Mouse (Mus musculus) limb, embryonic 12.5 days (tissue): ENCODE measurements at regions not wholly inside any gene's neighbourhood (a gene's known extent, or its start where the extent isn't known, plus 50 kb on each side); places are given as distances from the start of the nearest gene placed in this dataset.

Source experiments
- ATAC-seq: fragments of 200-750 bp; cut with Nextera tagmentation; 2 replicates; pipeline ENCODE4 v1.8.0; 2017; ENCODE audit warnings: low read depth, moderate TSS enrichment; ENCODE audit not compliant: insufficient number of reproducible peaks, insufficient read depth, low FRiP score, low TSS enrichment
- H3K27ac ChIP-seq: fragments of 300-500 bp; sonication (generic); 2 replicates; pipeline ENCODE4 v1.5.1; 2016; ENCODE audit warnings: mild to moderate bottlenecking, moderate library complexity
- H3K27me3 ChIP-seq: fragments of 300-500 bp; sonication (generic); 2 replicates; pipeline ENCODE4 v1.6.1; 2016; ENCODE audit warnings: mild to moderate bottlenecking, moderate library complexity
- H3K36me3 ChIP-seq: fragments of 300-500 bp; sonication (generic); 2 replicates; pipeline ENCODE4 v1.6.1; 2016; ENCODE audit warnings: mild to moderate bottlenecking, moderate library complexity
- H3K4me1 ChIP-seq: fragments of 300-500 bp; sonication (generic); replicated peaks from 2 replicates; pipeline ENCODE4 v1.6.1; 2016
- H3K4me2 ChIP-seq: fragments of 300-500 bp; sonication (generic); 2 replicates; pipeline ENCODE4 v1.6.1; 2016; ENCODE audit warnings: mild to moderate bottlenecking, moderate library complexity
- H3K4me3 ChIP-seq: fragments of 300-500 bp; sonication (generic); replicated peaks from 2 replicates; pipeline ENCODE4 v1.5.1; 2016; ENCODE audit warnings: mild to moderate bottlenecking
- H3K9ac ChIP-seq: fragments of 300-500 bp; sonication (generic); replicated peaks from 2 replicates; pipeline ENCODE4 v1.6.1; 2016; ENCODE audit warnings: mild to moderate bottlenecking, moderate library complexity
- H3K9me3 ChIP-seq: fragments of 300-500 bp; sonication (generic); 2 replicates; pipeline ENCODE4 v1.6.1; 2016; ENCODE audit warnings: mild to moderate bottlenecking, moderate library complexity
- WGBS: fragments of 180-500 bp; shearing (Covaris S2); methylation state at CpG from one replicate; pipeline ENCODE4 v1.1.7; 2016; 5-methylcytosine and 5-hydroxymethylcytosine counted together

DNA sequence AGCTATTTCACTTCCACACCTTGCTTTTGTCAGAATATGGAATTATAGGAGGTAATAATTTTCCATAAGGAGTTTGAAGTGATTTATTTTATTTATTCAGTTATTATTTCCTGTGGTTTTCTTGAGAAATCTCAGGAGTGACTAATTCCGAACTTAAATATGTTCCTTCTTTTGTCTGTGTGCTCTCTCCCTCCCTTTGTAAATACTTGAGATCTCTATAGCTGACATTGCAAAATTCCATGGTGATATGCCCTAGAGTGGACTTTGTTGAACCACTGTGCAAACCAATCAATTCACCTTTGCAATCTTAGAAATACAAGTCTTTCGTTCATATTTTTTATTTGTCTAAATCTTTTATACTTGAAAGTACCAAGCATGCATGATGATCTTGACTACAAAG is 478.8 kb upstream of the Gm9747 start:
- Histone ChIP-seq H3K36me3 (no peaks in the 10 kb centered on the region), H3K9me3 (no peaks in the 10 kb centered on the region), H3K27me3 (no peaks in the 10 kb centered on the region), H3K9ac (no peak overlapping the region), H3K27ac (no peak overlapping the region), H3K4me1 (no peaks in the 10 kb centered on the region), H3K4me3 (no peak overlapping the region), H3K4me2 (no peak overlapping the region)
- no peak for ATAC-seq
- WGBS = 80% methylated on average over 2 of the region's 2 CpGs

DNA sequence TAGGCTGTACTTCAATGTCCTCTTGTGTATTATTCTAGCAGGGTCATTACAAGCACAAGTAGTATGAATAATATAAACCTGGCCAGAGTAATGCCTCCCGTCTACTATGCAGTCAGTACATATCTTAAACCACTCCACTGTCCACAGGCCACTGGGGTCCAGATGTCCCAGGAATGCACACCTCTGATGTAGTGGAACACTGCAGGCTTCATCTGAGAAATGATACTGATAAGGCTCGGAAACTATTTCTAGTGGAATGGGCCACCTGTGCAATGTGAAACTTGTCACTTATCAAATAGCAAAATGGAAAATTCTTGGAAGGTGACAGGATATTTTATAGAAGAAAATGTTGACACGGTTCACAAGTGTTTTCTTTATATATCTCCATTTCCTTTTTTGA is 477.6 kb upstream of the Gm9747 start:
- Histone ChIP-seq H3K4me3 (no peak overlapping the region), H3K4me1 (no peaks in the 10 kb centered on the region), H3K36me3 (no peaks in the 10 kb centered on the region), H3K4me2 (no peak overlapping the region), H3K9me3 (no peaks in the 10 kb centered on the region), H3K9ac (no peak overlapping the region), H3K27ac (no peak overlapping the region), H3K27me3 (no peaks in the 10 kb centered on the region)
- no peak for ATAC-seq
- 80% methylated on average over 3 of the region's 3 CpGs for WGBS

DNA sequence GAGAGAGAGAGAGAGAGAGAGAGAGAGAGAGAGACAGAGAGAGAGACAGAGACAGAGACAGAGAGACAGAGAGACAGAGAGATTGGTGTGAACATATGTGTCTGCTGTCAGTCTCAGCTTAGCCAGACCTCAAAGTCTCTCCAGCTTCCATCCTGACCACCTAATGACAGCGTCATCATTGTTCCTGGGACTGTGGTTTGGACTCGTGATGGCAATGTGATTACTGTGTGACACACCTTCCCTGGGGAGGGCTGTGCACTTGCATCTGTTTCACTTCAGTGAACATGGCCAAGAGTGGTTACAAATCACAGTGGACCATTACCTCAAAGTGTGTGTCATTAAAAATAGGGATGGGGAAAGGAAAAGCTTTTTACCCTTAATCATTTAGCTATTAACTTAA is 477.2 kb upstream of the Gm9747 start:
- H3K36me3 ChIP-seq = no peaks in the 10 kb centered on the region
- WGBS = 55% methylated on average over 2 of the region's 2 CpGs
- no peak overlapping the region for H3K4me3 ChIP-seq
- H3K9me3 ChIP-seq = no peaks in the 10 kb centered on the region
- no peak overlapping the region for H3K9ac ChIP-seq
- no peaks in the 10 kb centered on the region for H3K27me3 ChIP-seq
- H3K4me2 ChIP-seq = no peak overlapping the region
- ATAC-seq = no peak
- H3K27ac ChIP-seq = no peak overlapping the region
- H3K4me1 ChIP-seq = no peaks in the 10 kb centered on the region

DNA sequence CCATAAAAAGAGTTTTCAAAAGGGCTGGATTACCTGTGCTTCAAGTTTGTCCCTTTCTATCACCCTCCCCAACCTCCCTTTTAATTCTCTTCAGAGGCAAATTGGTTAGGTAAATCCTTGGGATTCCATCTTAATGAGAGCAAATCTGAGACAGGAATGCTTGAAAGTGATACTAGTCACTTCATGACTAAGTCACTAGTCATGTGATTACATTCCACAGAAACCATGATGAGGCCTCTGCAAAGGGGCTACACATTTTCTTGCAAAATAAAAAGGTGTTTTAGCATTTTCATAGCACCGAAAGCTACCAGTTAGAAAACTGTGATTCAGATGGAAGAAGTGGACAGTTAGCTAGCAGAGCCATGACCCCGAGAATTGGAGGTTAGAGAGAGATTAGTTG is 473.0 kb upstream of the Gm9747 start:
- H3K27ac ChIP-seq = no peak overlapping the region
- no peak overlapping the region for H3K4me2 ChIP-seq
- H3K9ac ChIP-seq = no peak overlapping the region
- ATAC-seq = no peak
- H3K4me3 ChIP-seq = no peak overlapping the region
- H3K9me3 ChIP-seq = peaks cover 4% of the 10 kb centered on the region; the same call in 1 of the 2 replicates
- H3K27me3 ChIP-seq = no peaks in the 10 kb centered on the region
- WGBS = 79% methylated on average over 2 of the region's 2 CpGs
- H3K36me3 ChIP-seq = no peaks in the 10 kb centered on the region
- no peaks in the 10 kb centered on the region for H3K4me1 ChIP-seq

DNA sequence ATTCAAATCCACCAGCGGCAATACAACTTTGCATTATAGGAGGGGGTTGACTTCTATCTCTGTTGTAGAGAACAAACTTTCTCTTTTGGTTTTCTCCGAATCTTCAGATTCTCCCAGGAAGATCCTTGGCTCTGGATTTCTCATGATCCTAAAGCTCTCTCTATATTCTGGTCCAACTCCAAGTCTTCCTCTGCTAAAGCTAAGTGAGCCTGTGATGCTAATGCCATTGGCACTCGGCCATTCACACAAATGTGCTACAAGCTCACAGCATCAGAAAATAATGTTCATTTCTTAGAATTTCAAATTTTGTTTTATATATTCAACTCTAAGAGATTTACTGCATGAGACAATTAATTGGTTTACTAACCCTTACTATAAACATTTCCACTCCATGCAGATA is 461.2 kb upstream of the Gm9747 start:
- Histone ChIP-seq H3K36me3 (no peaks in the 10 kb centered on the region), H3K9me3 (no peaks in the 10 kb centered on the region), H3K27me3 (no peaks in the 10 kb centered on the region), H3K4me2 (no peak overlapping the region), H3K4me1 (no peaks in the 10 kb centered on the region), H3K4me3 (no peak overlapping the region), H3K9ac (no peak overlapping the region), H3K27ac (no peak overlapping the region)
- ATAC-seq = no peak
- WGBS = 92% methylated on average over 3 of the region's 3 CpGs

DNA sequence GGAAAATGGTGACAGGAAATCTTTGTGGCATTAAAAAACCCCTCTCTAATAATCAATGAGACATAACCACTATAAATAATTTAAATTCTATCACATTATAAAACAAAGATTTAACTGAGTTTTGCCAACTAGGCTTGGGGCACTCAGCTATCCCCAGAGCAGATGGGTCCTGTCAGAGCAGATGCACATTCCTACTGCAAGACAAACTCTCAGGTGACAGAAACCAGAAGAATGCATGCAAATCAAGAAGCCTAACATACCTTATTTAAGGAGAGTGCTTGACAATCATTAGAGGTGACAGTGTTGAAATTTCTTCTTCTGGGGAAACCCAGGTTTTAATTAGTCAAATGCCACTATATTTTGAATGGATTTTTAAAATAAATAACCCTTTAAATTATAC is 452.3 kb upstream of the Gm9747 start:
- Histone ChIP-seq H3K4me1 (no peaks in the 10 kb centered on the region), H3K4me2 (no peak overlapping the region), H3K9ac (no peak overlapping the region), H3K4me3 (no peak overlapping the region), H3K27me3 (no peaks in the 10 kb centered on the region), H3K36me3 (no peaks in the 10 kb centered on the region), H3K27ac (no peak overlapping the region), H3K9me3 (no peaks in the 10 kb centered on the region)
- ATAC-seq = no peak

DNA sequence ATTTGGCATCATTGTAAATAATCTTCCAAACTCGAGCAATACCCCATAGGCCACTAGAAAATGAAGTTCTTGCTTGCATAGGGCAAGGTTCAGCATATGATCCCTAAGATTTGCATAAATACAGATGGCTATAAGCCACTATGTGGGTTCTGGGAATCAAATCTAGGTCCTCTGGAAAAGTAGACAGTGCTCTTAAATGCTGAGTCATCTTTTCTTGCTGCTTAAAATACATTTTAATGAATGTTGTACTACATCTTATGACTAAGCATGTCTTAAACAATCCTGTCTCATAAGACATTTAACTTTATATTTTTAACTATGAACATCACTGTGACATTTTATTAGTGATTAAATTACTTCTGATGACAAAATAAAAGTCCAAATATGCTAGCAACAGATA is 448.6 kb upstream of the Gm9747 start:
- WGBS = 59% methylated on average over 1 of the region's 1 CpGs
- H3K27me3 ChIP-seq = no peaks in the 10 kb centered on the region

DNA sequence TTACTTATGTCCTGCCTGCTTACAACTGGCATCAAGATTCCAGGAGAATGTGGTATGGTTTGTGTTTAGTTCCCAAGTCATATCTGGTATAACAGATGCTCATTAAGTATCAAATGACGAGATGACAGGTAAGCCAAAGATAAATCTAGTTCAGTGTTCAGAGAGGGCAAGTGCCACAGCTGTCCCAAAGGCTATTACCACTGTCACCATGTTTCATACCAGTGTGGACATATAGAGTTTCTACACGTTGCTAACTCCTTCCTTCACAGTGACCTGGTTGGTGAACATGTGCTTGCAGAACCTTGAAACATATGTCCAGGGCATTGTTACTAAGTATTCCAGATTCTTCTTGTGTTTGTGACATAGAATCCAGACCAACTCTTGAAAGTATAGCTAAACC is 438.1 kb upstream of the Gm9747 start:
- 49% methylated on average over 2 of the region's 2 CpGs for WGBS
- no peaks in the 10 kb centered on the region for H3K4me1 ChIP-seq
- no peak for ATAC-seq
- H3K27ac ChIP-seq = no peak overlapping the region
- no peak overlapping the region for H3K4me2 ChIP-seq
- no peaks in the 10 kb centered on the region for H3K27me3 ChIP-seq
- H3K9ac ChIP-seq = no peak overlapping the region
- H3K9me3 ChIP-seq = no peaks in the 10 kb centered on the region
- no peaks in the 10 kb centered on the region for H3K36me3 ChIP-seq
- H3K4me3 ChIP-seq = no peak overlapping the region

More for the DNA sequence above, 448.6 kb upstream of the Gm9747 start:
- ATAC-seq = no peak
- H3K4me3 ChIP-seq = no peak overlapping the region
- H3K9me3 ChIP-seq = no peaks in the 10 kb centered on the region
- H3K9ac ChIP-seq = no peak overlapping the region
- H3K36me3 ChIP-seq = no peaks in the 10 kb centered on the region
- no peak overlapping the region for H3K27ac ChIP-seq
- no peaks in the 10 kb centered on the region for H3K4me1 ChIP-seq
- no peak overlapping the region for H3K4me2 ChIP-seq

DNA sequence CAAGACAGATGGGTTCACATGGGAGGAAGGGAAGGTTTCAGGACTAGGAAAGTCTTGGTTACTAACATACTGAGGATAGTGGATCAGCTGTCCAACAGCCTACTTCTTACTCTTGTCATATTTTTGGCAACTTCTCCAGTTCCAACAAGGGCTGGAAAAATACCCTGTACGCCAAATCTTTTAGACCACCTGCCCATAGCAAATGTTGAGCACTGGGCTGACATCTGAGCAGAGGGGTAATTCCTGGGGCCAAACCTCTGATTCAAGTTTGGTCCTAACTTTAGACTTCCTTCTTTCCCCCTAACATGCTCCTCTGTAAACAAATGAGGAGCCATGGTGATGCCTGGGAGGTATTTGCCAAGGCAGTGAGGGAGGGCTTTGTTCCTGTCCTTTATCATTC is 437.5 kb upstream of the Gm9747 start:
- ATAC-seq = no peak
- Histone ChIP-seq H3K4me2 (no peak overlapping the region), H3K4me1 (no peaks in the 10 kb centered on the region), H3K9me3 (no peaks in the 10 kb centered on the region), H3K4me3 (no peak overlapping the region), H3K9ac (no peak overlapping the region), H3K27me3 (no peaks in the 10 kb centered on the region), H3K27ac (no peak overlapping the region), H3K36me3 (no peaks in the 10 kb centered on the region)
- 79% methylated on average over 1 of the region's 1 CpGs for WGBS

DNA sequence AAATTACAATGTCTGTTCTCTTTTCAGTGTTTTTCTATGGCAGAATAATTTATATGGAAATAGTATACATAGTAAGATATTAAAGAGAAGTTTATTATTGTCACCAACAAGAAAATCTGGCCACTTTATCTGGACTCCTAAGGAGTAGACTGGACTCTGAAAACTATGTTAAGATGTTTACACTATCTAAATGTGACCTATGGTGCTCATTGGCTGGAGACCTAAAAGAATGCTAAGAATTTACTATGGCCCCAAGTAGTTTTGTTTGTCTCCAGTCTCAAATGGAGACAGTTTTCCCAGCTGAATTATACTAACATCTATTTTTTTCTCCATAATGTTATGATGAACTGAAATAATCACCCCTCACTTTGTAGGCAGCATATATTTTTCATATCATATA is 421.3 kb upstream of the Gm9747 start:
- no peaks in the 10 kb centered on the region for H3K9me3 ChIP-seq
- ATAC-seq = no peak
- no peak overlapping the region for H3K4me2 ChIP-seq
- H3K27me3 ChIP-seq = no peaks in the 10 kb centered on the region
- H3K9ac ChIP-seq = no peak overlapping the region
- no peaks in the 10 kb centered on the region for H3K36me3 ChIP-seq
- H3K4me1 ChIP-seq = no peaks in the 10 kb centered on the region
- H3K4me3 ChIP-seq = no peak overlapping the region
- no peak overlapping the region for H3K27ac ChIP-seq

DNA sequence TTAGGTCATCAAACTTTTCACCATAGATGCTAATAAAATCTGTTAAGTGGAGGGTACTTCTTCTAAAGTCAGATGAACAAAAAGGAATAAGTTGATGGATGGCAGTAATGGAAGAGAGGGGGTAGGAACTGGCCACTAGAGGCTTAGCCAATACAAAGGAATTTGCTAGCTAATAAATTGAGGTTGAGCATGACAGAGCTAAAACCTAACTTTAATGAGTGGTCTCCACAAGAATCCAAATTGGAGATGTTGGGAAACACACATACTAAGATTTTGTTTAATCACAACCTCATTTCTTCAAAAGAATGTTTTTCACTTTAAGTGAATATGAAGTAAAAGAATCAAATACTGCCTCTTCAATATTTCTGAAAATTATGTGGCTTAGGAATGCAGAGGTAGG is 414.0 kb upstream of the Gm9747 start:
- no peak for ATAC-seq
- H3K9me3 ChIP-seq = no peaks in the 10 kb centered on the region
- no peaks in the 10 kb centered on the region for H3K4me1 ChIP-seq
- H3K4me3 ChIP-seq = no peak overlapping the region
- H3K4me2 ChIP-seq = no peak overlapping the region
- no peaks in the 10 kb centered on the region for H3K36me3 ChIP-seq
- no peak overlapping the region for H3K9ac ChIP-seq
- no peak overlapping the region for H3K27ac ChIP-seq
- H3K27me3 ChIP-seq = no peaks in the 10 kb centered on the region

DNA sequence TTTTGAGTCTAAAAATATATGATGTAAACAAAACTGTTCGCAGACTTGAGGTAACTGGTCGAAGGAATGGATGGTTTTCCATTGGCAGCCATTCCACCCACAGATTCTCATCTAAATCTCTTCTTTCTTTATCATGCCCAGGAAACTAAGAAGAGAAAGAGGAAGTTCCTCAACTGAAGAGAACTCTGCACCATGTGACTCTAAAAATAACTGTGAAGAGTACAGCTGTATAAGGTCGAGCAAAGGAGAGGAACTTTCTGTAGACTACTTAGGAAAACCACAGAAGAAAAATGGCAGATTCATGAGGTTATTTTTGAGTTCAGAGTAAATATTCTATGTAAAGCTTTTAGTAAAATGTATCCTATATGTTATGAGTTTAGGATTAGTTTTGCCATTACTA is 390.9 kb upstream of the Gm9747 start:
- H3K36me3 ChIP-seq = no peaks in the 10 kb centered on the region
- H3K4me3 ChIP-seq = no peak overlapping the region
- 91% methylated on average over 3 of the region's 3 CpGs for WGBS
- H3K4me2 ChIP-seq = no peak overlapping the region
- ATAC-seq = no peak
- no peaks in the 10 kb centered on the region for H3K4me1 ChIP-seq
- H3K9ac ChIP-seq = no peak overlapping the region
- no peak overlapping the region for H3K27ac ChIP-seq
- no peaks in the 10 kb centered on the region for H3K27me3 ChIP-seq
- no peaks in the 10 kb centered on the region for H3K9me3 ChIP-seq
